Mouse (Mus musculus): ENCODE measurements around the gene Gm19935.

Gene Gm19935

GRCm38 (mm10) chr8:90830980-90831379 lies 13.8 kb upstream of the Gm19935 start:
- peak; percentile 56 for DNase-seq (ENCODE audit: low read depth, low spot score)

DNA sequence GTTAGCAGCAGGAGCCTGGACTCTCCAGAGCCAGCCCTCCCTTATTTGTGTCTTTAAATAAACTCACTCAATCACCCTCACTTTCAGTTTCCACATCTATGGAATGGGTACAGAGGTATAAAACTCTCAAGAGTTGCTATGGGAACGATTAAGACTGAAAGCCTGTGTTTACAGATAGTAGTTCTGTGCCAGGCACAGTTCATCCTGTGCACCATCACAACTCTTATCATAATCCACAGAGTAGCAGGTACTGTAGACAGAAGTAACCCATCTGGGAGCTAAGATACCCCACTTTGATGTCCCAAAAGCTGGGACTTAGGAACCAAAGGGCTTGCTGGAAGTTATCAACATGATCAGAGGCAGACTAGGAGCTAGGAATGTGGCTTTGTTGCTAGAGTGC lies 12.6 kb upstream of the Gm19935 start:
- DNase-seq (ENCODE audit: low read depth, low spot score), result peak; percentile 11

GRCm38 (mm10) chr8:90828987-90829740 lies 12.0 kb upstream of the Gm19935 start:
- peak; percentile 36 for DNase-seq (ENCODE audit: low read depth, low spot score)

GRCm38 (mm10) chr8:90828181-90828986 lies 11.2 kb upstream of the Gm19935 start, which contains the start of gene Chd9:
TSS of gene Chd9 (plus strand) at chr8:90828352.
- peak; percentile 94 for DNase-seq (ENCODE audit: low read depth, low spot score)

DNA sequence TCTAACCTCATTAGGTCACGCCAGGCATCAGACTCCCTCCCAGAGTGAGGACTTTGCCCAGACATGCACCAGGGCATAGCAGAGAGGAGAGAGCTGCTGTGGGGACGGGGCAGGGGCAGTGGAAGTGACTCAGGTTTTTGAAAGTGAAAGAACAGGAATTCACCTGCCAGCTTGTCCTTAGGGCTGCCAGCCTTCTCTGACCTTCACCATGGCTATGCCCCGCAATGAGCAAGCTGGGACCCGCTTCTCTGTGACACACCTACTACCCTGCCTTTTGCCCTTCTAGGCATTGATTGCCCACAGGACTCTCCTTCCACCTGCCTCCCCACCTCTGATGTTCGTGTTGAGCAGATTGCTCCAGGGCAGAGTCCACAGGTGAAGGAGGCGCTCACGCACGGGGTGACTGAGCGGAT lies 8.3 kb upstream of the Gm19935 start:
- no peak for DNase-seq (ENCODE audit: low read depth, low spot score)

GRCm38 (mm10) chr8:90822443-90822842 lies 5.2 kb upstream of the Gm19935 start:
- DNase-seq (ENCODE audit: low read depth, low spot score), result no peak

- no peak for DNase-seq (ENCODE audit: low read depth, low spot score)
These were observed 3.1 kb upstream of the Gm19935 start for GRCm38 (mm10) chr8:90820321-90820696.

DNA sequence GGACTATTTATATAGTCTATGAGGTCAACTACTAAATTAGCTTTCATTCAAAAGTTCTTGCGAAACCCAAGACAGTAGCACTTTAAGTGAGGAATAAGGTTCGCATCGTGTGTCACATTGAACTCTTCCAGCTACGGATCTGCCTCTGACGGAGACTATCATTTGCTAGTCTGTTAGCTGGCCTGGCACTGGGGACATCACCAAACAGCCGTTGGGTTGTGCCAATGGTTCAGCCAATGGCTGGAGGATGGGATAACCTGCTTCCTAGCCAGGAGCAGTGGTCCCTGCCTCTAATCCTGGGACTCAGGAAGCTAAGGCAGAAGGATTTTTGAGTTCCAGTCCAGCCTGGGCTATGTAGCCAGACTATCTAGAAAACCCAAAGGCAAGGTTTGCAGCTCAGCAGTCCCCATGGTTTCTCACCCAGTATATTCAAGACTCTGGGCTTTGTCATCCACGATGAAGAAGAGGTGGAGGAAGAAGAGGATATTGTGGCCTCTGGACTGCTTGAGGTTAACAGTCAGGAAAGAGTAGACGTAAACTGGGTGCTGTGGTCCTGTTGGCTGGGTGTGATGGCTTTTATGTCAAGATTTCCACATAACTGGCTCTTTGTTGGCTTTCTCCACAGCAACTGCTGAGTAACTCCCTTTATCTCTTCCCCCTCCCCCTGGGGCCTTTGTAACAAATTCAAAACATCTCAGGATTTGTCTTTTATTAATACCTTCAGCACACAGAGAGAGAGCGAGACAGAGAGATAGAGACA lies 2.5 kb upstream of the Gm19935 start:
- DNase-seq (ENCODE audit: low read depth, low spot score), result no peak

GRCm38 (mm10) chr8:90816061-90816882 lies 921 bp downstream of the Gm19935 start:
- no peak for DNase-seq (ENCODE audit: low read depth, low spot score)

- DNase-seq (ENCODE audit: low read depth, low spot score), result no peak
These were observed 3.4 kb downstream of the Gm19935 start for GRCm38 (mm10) chr8:90813602-90814320.

- no peak for DNase-seq (ENCODE audit: low read depth, low spot score)
These were observed 17.7 kb downstream of the Gm19935 start for GRCm38 (mm10) chr8:90799473-90799872.

DNA sequence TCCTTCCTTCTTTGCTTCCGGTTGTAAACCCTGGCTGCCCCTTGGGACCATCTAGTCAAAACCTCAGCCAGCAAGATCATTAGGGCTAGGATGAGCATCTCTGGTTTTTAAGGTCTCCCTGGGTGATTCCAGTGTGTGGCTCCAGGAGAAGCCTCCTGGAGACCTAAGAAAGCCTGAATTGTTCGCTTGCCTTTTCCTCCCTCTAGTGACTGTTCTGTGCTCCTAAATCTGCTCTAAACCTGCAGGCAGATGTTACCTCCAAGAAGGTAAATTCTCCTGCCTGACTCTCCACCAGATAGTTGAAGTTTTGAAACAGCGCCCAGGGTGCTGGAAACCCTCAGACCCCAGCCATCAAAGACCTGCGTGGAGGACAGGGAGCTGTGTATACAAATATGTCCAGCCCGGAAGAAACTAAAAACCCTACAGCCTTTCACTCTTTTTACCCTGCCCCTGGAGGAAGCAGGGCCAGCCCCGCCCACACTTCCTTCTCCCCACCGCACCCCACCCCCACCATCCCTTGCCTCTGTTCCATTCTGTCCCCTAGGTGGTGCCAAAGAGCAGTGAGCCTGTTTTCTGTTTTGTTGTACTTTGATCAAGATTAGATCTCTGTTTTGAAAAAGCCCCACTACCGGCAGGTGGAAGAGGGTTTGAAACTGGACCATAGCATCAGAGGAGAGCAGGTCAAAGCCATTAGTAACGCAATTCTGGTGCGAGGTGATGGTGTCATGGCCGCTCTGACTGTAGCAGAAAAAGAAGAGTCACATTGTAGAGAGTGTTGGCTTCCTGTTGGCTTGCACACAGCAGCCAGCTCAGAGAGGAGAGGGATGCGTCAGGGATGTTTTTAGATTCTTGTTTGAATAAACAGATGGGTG lies 22.0 kb downstream of the Gm19935 start:
- DNase-seq (ENCODE audit: low read depth, low spot score), result peak; percentile 87

DNA sequence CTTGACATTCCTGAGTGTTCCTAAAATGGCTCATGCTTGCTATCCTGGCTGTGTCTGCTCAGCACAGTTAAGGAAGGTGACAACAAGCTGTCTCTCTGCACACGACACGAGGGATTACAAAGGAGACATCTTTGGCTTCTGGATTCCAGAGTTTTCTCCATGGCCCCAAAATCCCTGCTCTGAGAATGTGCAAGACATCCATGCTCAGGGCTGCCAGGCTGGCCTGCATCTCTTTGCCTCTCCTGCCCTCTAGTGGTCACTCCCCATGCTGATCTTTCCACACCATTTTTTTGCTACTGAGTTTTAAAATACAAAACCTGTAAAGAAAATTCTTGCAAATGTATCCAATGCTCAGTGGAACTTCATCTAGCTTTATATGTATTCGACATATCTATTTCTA lies 23.5 kb downstream of the Gm19935 start:
- peak; percentile 69 for DNase-seq (ENCODE audit: low read depth, low spot score)

- DNase-seq (ENCODE audit: low read depth, low spot score), result no peak
These were observed 25.6 kb downstream of the Gm19935 start for GRCm38 (mm10) chr8:90791616-90792015.

GRCm38 (mm10) chr8:90769791-90770190 lies 47.4 kb downstream of the Gm19935 start:
- no peak for DNase-seq (ENCODE audit: low read depth, low spot score)
